ENCODE assay signal across 8 mouse cellular contexts in the genomic region with DNA sequence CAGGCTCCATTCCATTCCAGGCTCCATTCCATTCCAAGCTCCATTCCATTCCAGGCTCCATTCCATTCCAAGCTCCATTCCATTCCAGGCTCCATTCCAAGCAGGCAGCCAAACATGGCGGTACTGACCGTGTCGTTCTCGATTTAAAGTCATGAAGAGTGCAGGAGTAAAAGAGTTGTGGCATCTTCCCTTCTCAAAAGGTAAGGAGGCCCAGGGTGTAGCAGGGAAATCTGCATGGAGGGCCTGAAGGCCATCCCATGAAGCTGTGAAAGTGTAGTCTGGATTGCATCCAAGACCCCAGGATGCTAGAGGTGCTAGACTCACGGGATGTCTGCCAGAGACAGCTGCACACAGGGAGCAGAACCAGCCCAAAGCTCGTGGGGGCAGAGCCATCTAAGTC. TPM values are rescaled to one million over a fixed set of nuclear protein-coding genes. Genes with fewer than 3 reads are reported as not detected.
DNase-seq lines count a peak whose midpoint lies in the region; ATAC-seq and TF ChIP-seq lines count a peak whose summit lies in the region.
"Had no signal": no experiment of that assay in that cellular context is flagged by ENCODE, and none has a peak within 500 bp of the region (broad histone marks: within the 10 kb centered on the region; RNA-seq: fewer than 3 reads in every experiment).

No protein-coding gene starts in this region.

- intact Hi-C loops in heart, adult 2 months (cut with DNase I), result no loop called here

- H3K27me3 ChIP-seq in heart, adult 2 months (ENCODE audit: control insufficient read depth, insufficient read depth, low read length), result no peaks in the 10 kb centered on the region
- H3K27me3 ChIP-seq in kidney, adult 2 months (replicated peaks; ENCODE audit: control insufficient read depth, insufficient read depth, low read length), result no peaks in the 10 kb centered on the region

- TF ChIP-seq POLR2A in heart, adult 2 months (IDR thresholded peaks at IDR 0.05; ENCODE audit: insufficient read depth, low read depth, low read length), result peak; percentile 65
- no peak for TF ChIP-seq POLR2A in kidney, adult 2 months (IDR thresholded peaks at IDR 0.05; ENCODE audit: low read depth, low read length)

- WGBS in heart, adult 2 months, result 21% methylated on average over 6 of the region's 6 CpGs
- WGBS in kidney, adult 2 months, result 33% methylated on average over 6 of the region's 6 CpGs

- no peak for TF ChIP-seq CTCF in heart, adult 2 months (IDR thresholded peaks at IDR 0.05)
- no peak for TF ChIP-seq CTCF in kidney, adult 2 months (conservative IDR thresholded peaks at IDR 0.05; ENCODE audit: insufficient read depth, insufficient read length, low read depth, low read length)

- DNase-seq in retina, postnatal 1 day, result peak; percentile 23
- no peak for DNase-seq in retina, embryonic 14.5 days (ENCODE audit: low spot score)
- peak; percentile 33 to 43 for DNase-seq in heart, adult 2 months
- peak; percentile 13 for DNase-seq in kidney, adult 2 months
- peak; percentile 8 for DNase-seq in right cerebral cortex, postnatal 25 days
- no peak for DNase-seq in spleen, postnatal 36 days (ENCODE audit: low spot score in 2 of 2)

- 0 out of 2 replicates have a peak, but pooled peaks have one; percentile 38 for TF ChIP-seq EP300 in heart, adult 2 months (IDR thresholded peaks at IDR 0.05; ENCODE audit: insufficient read depth, low read depth, low read length)

- H3K27ac ChIP-seq in heart, adult 2 months, result peak overlapping the region; percentile 58
- H3K27ac ChIP-seq in kidney, adult 2 months (ENCODE audit: insufficient read depth, low read depth, low read length), result peak overlapping the region; percentile 81

- H3K4me3 ChIP-seq in heart, adult 2 months, result peak overlapping the region; percentile 40
- H3K4me3 ChIP-seq in kidney, adult 2 months (ENCODE audit: insufficient read depth, low read depth, low read length), result peak overlapping the region; percentile 85
- H3K4me3 ChIP-seq: megakaryocyte, embryonic 14.5 days had no signal

- ATAC-seq in erythroblast, adult 5-6 weeks (replicated peaks; ENCODE audit: low FRiP score, poor library complexity, severe bottlenecking), result no peak

- peaks cover 3% of the 10 kb centered on the region for H3K4me1 ChIP-seq in heart, adult 2 months (ENCODE audit: control insufficient read depth, insufficient read depth, low read length)
- no peaks in the 10 kb centered on the region for H3K4me1 ChIP-seq in kidney, adult 2 months (ENCODE audit: control insufficient read depth, insufficient read depth, low read length)

- H3K36me3 ChIP-seq in heart, adult 2 months (ENCODE audit: control insufficient read depth, insufficient read depth, low read length), result peaks cover 6% of the 10 kb centered on the region; the same call in 1 of the 2 replicates
- H3K36me3 ChIP-seq in kidney, adult 2 months (ENCODE audit: control insufficient read depth, insufficient read depth, low read length), result no peaks in the 10 kb centered on the region

- H3K79me2 ChIP-seq in heart, adult 2 months (replicated peaks; ENCODE audit: control insufficient read depth, insufficient read depth, low read length), result no peaks in the 10 kb centered on the region; the same call in 1 of the 2 replicates

- H3K9ac ChIP-seq in heart, adult 2 months (ENCODE audit: low read depth, low read length), result peak overlapping the region; percentile 40; the same call in 1 of the 2 replicates

RNA-seq across cellular contexts. Expression of a gene that starts 2.5 kb away (rescaled TPM):
- total RNA-seq in heart, adult 2 months (2021), result 10 to 100 TPM; 32.9 to 35.9 TPM
- polyA plus RNA-seq in heart, adult 2 months (2012; rRNA removed), result 32.9 and 39.6 TPM in 2 replicates
- polyA plus RNA-seq in kidney, adult 2 months (2012; rRNA removed), result 20.8 and 21.1 TPM in 2 replicates
- 7.9 TPM in 2 replicates for total RNA-seq in erythroblast, adult 5-6 weeks (2015; ENCODE audit: low replicate concordance)
- 2.6 and 8.2 TPM in 2 replicates for total RNA-seq in erythroblast, adult 5-6 weeks (2017; ENCODE audit: low replicate concordance)

RNA-seq across cellular contexts. Expression of a gene that starts 28.8 kb away (rescaled TPM):
- total RNA-seq in heart, adult 2 months (2021), result 10 to 100 TPM; 85.8 to 97.5 TPM
- 19.3 and 27.6 TPM in 2 replicates for polyA plus RNA-seq in heart, adult 2 months (2012; rRNA removed)
- 5.2 and 5.4 TPM in 2 replicates for polyA plus RNA-seq in kidney, adult 2 months (2012; rRNA removed)
- not detected in 2 replicates for total RNA-seq in erythroblast, adult 5-6 weeks (2015; ENCODE audit: low replicate concordance)
- total RNA-seq in erythroblast, adult 5-6 weeks (2017; ENCODE audit: low replicate concordance), result under 0.01 TPM in 1 of 2 replicates, not detected in the other

Comparison
In these comparisons a context has a peak if more than half of its experiments do, and no peak if none do; other contexts are left out.
1. DNase-seq: peak in retina, postnatal 1 day (single experiment), heart, adult 2 months (2 of 2), kidney, adult 2 months (single experiment) and right cerebral cortex, postnatal 25 days (single experiment); none in retina, embryonic 14.5 days (single experiment) and spleen, postnatal 36 days (0 of 2).
2. RNA of a gene that starts 28.8 kb away (total RNA-seq): 85.8 to 97.5 TPM in heart, adult 2 months; under 0.01 TPM in erythroblast, adult 5-6 weeks; every median in the first group is over 10 times any median in the second.